Mouse (Mus musculus) common myeloid progenitor, adult 5-6 weeks (primary cell): ENCODE data around the gene Cox4i1. TPM values are rescaled to one million over a fixed set of nuclear protein-coding genes. Genes with fewer than 3 reads are reported as not detected.

Experiments
- ATAC-seq: replicated peaks from 2 replicates; pipeline ENCODE4 v1.8.0; 2016; ENCODE audit warnings: low read depth, mild to moderate bottlenecking, moderate TSS enrichment, inconsistent platforms; ENCODE audit not compliant: poor library complexity, severe bottlenecking
- total RNA-seq: library from RNA; stranded (forward); fragments of 200-1000, 187-1606 nt; gene quantifications from 2 replicates; pipeline ENCODE4 v1.2.3, GENCODE M21; 2017

Gene Cox4i1
- total RNA-seq, 1 experiment from 2014 or later, result 392 TPM

DNA sequence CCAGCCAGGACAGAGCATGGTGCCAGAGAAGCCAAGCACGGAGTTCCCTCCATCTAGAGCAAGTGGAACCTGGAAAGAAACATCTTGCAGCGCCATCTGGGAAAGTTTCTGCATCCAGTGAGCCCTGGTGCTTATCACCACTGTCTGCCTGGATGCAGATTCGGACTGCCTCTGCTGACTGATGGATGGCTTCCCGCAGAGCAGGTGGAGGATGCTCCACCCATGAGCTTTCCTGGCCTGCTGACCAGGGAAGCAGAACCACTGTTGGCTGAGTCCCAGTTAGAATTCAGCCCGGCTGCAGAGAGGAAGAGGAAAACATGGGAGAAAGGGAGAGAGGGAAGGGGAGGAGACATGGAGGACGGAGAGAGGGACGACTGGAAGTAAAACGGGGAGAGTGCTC lies 19.8 kb downstream of the Cox4i1 start:
- ATAC-seq, result no peak

DNA sequence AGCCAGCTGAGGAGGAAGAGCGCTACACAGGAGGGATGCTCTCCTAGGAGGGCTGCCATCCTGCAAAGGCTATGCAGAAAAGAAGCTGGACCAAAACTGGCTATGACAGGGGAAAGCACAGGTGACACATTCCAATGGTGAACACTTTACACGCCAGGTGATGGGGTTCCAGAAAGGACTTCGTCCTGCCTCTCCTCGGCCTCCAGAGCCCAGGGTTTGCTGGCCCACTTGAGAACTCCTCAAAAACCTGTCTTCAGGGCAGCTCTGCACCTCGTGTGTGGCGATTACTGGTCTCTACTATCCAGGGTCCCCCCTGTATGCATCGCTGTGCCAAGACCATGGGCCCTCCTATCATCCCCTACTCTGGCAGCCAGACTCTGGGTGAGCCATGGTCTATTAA lies 20.5 kb downstream of the Cox4i1 start:
- no peak for ATAC-seq

DNA sequence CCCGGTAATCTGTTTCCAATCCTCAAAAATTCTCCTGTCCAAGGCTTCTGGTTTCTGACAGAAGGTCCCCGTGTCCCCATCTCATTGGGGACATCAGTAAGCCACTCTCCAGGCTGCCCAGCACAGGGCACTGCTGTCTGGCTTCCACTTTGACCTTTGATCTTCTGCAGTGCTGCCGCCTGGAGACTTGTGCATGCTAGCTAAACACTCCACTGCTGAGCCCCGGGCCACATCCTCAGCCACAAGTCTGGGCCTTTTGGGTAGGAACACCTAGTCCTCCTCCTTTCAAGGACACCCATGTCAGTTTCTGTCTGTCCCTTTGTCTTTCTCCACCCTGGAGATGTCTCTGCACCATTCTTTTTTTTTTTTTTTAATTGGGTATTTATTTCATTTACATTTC lies 24.9 kb downstream of the Cox4i1 start:
- ATAC-seq, result no peak

DNA sequence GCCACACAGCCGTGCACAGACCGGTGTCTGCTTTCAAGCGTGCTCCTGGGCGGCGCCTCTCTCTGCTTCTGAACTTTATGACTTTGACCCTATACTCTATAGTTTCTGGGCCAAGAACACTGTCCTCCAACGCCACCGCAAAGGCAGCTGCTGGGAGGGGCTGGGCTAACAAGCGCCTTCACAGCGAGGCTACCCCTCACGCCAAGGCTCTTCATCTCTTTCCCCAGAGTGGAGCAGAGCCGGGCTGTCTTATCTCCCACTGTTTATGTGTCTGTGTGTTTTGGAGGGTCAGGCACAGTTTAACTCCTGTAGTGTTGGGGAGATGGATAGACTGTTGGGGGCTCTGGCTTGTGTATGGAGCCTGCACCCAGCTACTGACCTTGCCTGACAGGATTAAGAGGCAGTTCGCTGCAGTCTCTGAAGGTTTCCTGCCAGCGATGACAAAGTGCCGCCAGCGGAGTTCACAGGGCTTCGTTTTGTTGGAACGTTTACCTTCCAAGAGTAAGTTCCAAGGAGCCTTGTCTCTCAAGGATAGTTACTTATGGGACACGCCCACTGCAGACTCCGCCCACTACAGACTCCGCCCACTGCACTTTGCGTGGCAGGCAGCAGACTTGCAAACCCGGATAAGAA lies 26.0 kb downstream of the Cox4i1 start:
- peak; percentile 57 for ATAC-seq

GRCm38 (mm10) chr8:120696401-120697153 lies 28.6 kb downstream of the Cox4i1 start:
- ATAC-seq, result peak; percentile 6; the same call in 1 of the 2 replicates

DNA sequence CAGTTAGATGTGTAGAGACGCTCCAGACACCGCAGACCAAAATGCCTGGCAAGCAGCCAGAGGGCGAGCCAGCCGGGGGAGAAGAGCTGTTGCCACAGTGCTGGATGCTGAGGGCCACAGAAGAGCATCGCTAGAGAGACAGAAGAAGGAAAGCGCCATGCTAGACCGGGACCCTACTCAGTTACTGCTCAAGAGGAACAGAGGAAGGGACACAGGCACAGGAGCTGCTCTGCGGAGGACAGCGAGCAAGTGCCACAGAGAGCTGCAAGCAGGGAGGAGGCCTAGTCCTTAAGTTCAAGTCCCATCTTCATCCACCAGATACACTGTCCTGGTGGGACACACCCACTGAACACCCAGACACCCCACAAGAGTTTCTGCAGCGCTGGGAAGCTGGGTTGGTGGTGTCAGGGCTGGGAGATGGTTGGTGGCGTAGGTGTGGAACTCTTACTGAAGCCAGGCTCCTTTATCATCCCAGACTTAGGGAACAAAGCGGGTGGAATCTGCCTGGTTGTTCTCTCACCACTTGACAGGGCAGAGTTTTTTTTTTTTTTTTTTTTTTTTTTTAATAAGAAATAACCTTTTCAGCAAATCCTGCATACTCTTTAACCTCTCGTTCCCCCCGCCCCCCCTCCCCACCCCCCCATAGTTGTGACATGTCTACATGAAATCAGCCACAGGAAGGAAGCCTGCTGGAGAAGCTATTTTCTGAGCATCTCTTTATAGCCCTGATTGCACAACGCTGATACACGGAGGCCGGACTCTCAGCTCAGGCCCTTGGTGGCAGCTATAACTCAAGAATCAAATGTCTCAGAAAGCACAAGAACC lies 29.3 kb downstream of the Cox4i1 start:
- ATAC-seq, result peak; percentile 64

DNA sequence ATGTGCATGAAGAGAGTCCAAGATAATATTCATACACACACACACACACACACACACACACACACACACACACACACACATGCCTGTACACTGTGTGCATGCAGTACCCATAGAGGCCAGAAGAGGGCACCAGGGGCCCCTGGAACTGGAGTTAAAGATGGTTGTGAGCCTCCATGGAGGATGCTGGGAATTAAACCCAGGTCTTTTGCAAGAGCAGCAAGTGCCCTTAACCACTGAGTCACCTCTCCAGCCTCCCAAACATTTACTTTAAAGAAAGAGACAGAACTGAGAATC lies 29.9 kb downstream of the Cox4i1 start:
- ATAC-seq, result no peak

DNA sequence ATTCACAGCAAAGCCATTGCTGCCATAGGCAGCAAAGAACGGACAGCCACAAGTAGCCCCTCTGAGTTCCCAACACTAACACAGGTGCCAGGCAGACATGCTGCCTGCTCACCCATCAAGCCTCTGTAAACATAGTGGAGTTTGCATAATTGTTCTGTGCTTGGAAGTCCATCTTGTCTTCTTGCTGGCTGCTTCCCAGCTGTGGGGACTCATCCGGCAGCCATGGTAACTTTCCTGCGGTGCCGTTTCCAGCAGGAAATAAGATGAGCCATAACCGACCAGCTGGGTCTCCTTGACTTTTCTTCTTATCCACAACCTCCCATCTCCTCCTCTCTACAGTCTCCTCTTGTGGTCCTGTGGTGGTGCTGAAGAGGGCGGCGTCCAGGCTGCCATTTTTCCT lies 30.4 kb downstream of the Cox4i1 start:
- ATAC-seq, result no peak

DNA sequence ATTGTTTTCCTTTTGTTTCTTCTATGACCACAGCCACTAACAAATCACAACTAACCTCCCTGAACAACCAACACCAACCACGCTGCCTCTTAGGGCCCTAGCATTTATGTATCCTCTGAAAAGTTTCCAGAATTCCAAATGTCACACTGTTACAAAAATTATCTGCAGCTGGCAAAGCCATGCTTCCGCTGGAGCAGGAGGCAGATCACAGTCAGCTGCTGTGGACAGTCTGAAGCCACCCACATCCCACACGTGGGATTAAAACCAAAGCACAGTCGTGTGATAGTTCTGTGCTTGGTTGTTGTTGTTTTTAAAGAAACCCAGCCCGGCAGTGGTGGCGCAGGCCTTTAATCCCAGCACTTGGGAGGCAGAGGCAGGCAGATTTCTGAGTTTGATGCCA lies 31.1 kb downstream of the Cox4i1 start:
- no peak for ATAC-seq

GRCm38 (mm10) chr8:120699565-120699964 lies 31.5 kb downstream of the Cox4i1 start:
- ATAC-seq, result no peak

DNA sequence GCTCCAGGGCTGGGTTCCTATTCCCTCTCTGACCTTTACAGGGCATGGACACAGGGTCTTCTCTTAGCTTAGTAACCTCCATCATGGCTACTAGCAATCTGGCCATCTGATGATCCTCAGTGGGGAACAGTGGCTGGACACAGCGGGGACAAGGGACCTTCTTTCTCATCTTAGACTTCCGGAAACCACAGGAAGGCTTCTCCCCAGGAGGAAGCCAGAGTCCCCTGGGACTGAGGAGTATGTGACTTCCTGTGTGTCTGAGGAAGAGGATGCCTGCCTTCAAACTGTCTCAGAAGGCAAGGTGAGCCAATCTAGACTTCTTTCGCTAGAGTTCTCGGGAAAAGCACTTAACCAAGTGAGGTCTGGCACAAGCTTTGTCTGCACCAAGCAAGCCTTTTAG lies 32.0 kb downstream of the Cox4i1 start:
- no peak for ATAC-seq

GRCm38 (mm10) chr8:120701758-120702465 lies 33.9 kb downstream of the Cox4i1 start:
- ATAC-seq, result peak; percentile 74

DNA sequence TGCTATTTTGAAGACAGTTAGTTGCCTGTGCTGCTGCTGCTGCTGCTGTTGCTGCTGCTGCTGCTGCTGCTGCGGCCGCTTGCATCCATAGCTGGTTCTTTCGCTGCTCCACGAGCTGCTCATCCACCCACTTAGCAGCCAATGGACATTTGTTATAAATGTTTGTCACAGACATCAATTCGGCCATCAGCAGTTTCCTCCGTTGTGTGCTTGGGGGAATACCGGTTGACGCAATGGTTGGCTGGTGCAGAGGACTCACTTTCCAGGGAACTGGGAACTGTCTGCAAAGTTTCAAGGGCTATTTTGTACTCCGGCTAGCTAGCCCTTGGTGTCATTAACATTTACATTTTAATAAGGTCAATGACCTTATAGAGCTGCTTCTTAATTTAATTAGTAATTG lies 36.2 kb downstream of the Cox4i1 start:
- ATAC-seq, result no peak

- no peak for ATAC-seq
These were observed 37.1 kb downstream of the Cox4i1 start for GRCm38 (mm10) chr8:120705163-120705562.

- ATAC-seq, result no peak
These were observed 38.2 kb downstream of the Cox4i1 start for GRCm38 (mm10) chr8:120706193-120706592.

DNA sequence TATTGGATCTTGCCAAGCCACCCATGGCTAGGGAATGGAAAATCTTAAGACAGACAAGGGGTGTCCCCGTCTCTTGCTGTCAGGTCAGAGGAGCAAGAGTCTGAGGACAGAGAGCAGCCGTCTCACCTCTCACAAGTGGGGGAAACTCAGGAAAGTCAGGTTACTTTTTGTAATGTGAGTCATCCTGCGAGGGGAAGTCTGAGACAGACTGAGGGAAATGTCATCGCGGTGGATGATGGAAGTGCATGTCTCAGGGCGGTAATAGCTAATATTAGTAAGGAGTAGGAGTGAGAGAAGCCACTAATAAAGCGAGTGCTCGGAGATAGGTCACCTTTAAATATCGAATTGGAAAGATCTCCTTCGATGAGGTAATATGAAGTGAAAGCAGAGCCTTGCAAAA lies 41.2 kb downstream of the Cox4i1 start:
- no peak for ATAC-seq

DNA sequence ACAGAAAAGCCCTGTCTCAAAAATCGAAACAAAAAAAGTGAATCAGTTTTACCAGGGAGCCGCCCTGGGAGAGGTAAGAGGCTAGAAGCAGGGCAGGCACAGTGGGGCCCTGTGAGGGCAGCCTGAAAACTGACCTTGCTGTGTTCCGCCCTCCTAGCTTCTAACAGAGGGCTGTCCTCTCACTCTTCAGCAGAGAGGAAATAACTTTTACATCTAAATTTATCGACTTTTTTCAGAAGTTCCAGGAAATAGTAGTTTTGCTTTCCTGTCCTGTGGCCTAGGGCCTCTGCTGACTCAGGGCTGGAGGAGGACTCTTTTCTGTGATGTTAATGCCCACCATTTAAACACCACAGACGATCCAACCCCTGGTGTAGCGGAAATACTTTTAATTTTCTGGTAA lies 47.2 kb downstream of the Cox4i1 start:
- ATAC-seq, result peak; percentile 68

GRCm38 (mm10) chr8:120715996-120716680 lies 48.1 kb downstream of the Cox4i1 start:
- ATAC-seq, result no peak

- ATAC-seq, result peak; percentile 24
These were observed 51.7 kb downstream of the Cox4i1 start for GRCm38 (mm10) chr8:120719586-120720236.

GRCm38 (mm10) chr8:120723025-120723424 lies 55.0 kb downstream of the Cox4i1 start:
- no peak for ATAC-seq
